Mouse (Mus musculus) bone marrow, adult 2 months (tissue): ENCODE measurements around the gene Olfr937. TPM values are rescaled to one million over a fixed set of nuclear protein-coding genes. Genes with fewer than 3 reads are reported as not detected.

Experiments used
- H3K27ac ChIP-seq: fragments of 200-500 bp; 2 replicates; pipeline ENCODE4 v1.5.1; 2012; ENCODE audit warnings: low read depth, mild to moderate bottlenecking, control low read depth, inconsistent platforms, low read length; ENCODE audit not compliant: control insufficient read depth, poor library complexity, insufficient read depth
- H3K4me1 ChIP-seq: fragments of 200-500 bp; 2 replicates; pipeline ENCODE4 v1.6.1; 2011; ENCODE audit warnings: low read length; ENCODE audit not compliant: control insufficient read depth, insufficient read depth
- H3K4me3 ChIP-seq: fragments of 200-500 bp; replicated peaks from 2 replicates; pipeline ENCODE3; 2011; ENCODE audit warnings: mild to moderate bottlenecking, low read depth, low read length, control low read depth; ENCODE audit not compliant: control insufficient read depth
- CTCF ChIP-seq: fragments of 200-500 bp; IDR thresholded peaks from 2 replicates; pipeline ENCODE4 v1.5.1; 2011; ENCODE audit warnings: low read length, control low read depth; ENCODE audit not compliant: control insufficient read depth, insufficient read depth
- POLR2A ChIP-seq: fragments of 200-500 bp; IDR thresholded peaks from 2 replicates; pipeline ENCODE4 v1.6.1; 2011; ENCODE audit warnings: low read depth, mild to moderate bottlenecking, control low read depth, low read length, borderline replicate concordance; ENCODE audit not compliant: control insufficient read depth
- WGBS: fragments of 180-500 bp; shearing (Covaris S2); methylation state at CpG from one replicate; pipeline ENCODE4 v1.1.7; 2018; 5-methylcytosine and 5-hydroxymethylcytosine counted together
- polyA plus RNA-seq: library from polyadenylated mRNA; stranded (reverse); fragments of >200 nt; gene quantifications from 2 replicates; pipeline ENCODE4 v1.2.4, GENCODE M21; 2011; ENCODE audit warnings: low replicate concordance; ENCODE audit not compliant: missing spikeins, insufficient read depth, insufficient read length

Gene Olfr937
- polyA plus RNA-seq, result not detected in 2 replicates

GRCm38 (mm10) chr9:39064851-39065250 lies at the start of gene Olfr937:
Olfr937 (minus strand) TSS chr9:39064951.
- Histone ChIP-seq H3K4me1 (no peaks in the 10 kb centered on the region), H3K27ac (no peak within 1 kb of the TSS), H3K4me3 (no peak within 1 kb of the TSS)
- no peak for TF ChIP-seq POLR2A
- TF ChIP-seq CTCF, result no peak
- WGBS, result 67% methylated on average over 1 of the region's 1 CpGs

- WGBS, result 76% methylated on average over 2 of the region's 2 CpGs
- H3K27ac ChIP-seq, result no peak within 1 kb of the TSS
- no peaks in the 10 kb centered on the region for H3K4me1 ChIP-seq
- no peak within 1 kb of the TSS for H3K4me3 ChIP-seq
- TF ChIP-seq POLR2A (no peak), CTCF (no peak)
Measured at GRCm38 (mm10) chr9:39078787-39079186, 14.0 kb upstream of the Olfr937 start, which contains the start of gene Olfr938. Olfr938 (minus strand) TSS chr9:39078887.

- Histone ChIP-seq H3K4me3 (no peak within 1 kb of the TSS), H3K27ac (no peak within 1 kb of the TSS), H3K4me1 (no peaks in the 10 kb centered on the region)
- TF ChIP-seq CTCF (no peak), POLR2A (no peak)
- 57% methylated on average over 1 of the region's 1 CpGs for WGBS
Measured at GRCm38 (mm10) chr9:39023277-39023676, 41.5 kb downstream of the Olfr937 start, which contains the start of gene Olfr146. Olfr146 (minus strand) TSS chr9:39023377.

Other genes with a start within 250 kb of the Olfr937 start
- not detected in 2 replicates for gene Olfr923, start 238.4 kb downstream of the Olfr937 start, polyA plus RNA-seq
- not detected in 2 replicates for gene Olfr924, start 220.5 kb downstream of the Olfr937 start, polyA plus RNA-seq
- not detected in 2 replicates for gene Olfr26, start 209.9 kb downstream of the Olfr937 start, polyA plus RNA-seq
- gene Olfr926, start 187.8 kb downstream of the Olfr937 start, polyA plus RNA-seq, result not detected in 2 replicates
- not detected in 2 replicates for gene Olfr930, start 135.1 kb downstream of the Olfr937 start, polyA plus RNA-seq
- gene Olfr933, start 92.6 kb downstream of the Olfr937 start, polyA plus RNA-seq, result not detected in 2 replicates
- gene Olfr934, start 76.6 kb downstream of the Olfr937 start, polyA plus RNA-seq, result not detected in 2 replicates
- not detected in 2 replicates for gene Olfr935, start 65.3 kb downstream of the Olfr937 start, polyA plus RNA-seq
- gene Olfr146, start 41.6 kb downstream of the Olfr937 start, polyA plus RNA-seq, result not detected in 2 replicates
- not detected in 2 replicates for gene Olfr938, start 13.9 kb upstream of the Olfr937 start, polyA plus RNA-seq
- not detected in 2 replicates for gene Olfr27, start 63.2 kb upstream of the Olfr937 start, polyA plus RNA-seq
- gene Olfr943, start 101.4 kb upstream of the Olfr937 start, polyA plus RNA-seq, result not detected in 2 replicates
- gene Olfr944, start 137.0 kb upstream of the Olfr937 start, polyA plus RNA-seq, result not detected in 2 replicates
- not detected in 2 replicates for gene Olfr1537, start 185.0 kb upstream of the Olfr937 start, polyA plus RNA-seq
- not detected in 2 replicates for gene Olfr945, start 211.9 kb upstream of the Olfr937 start, polyA plus RNA-seq